Mouse (Mus musculus) limb, embryonic 13.5 days (tissue): ENCODE measurements around the gene Stoml1. TPM values are rescaled to one million over a fixed set of nuclear protein-coding genes. Genes with fewer than 3 reads are reported as not detected.
A peak's percentile ranks its signal among the peaks of the same experiment; 100 is the strongest.

Source experiments
- ATAC-seq: fragments of 200-750 bp; cut with Nextera tagmentation; 2 replicates; pipeline ENCODE4 v1.8.0; 2017; ENCODE audit warnings: low read depth, moderate number of reproducible peaks, moderate TSS enrichment; ENCODE audit not compliant: low FRiP score
- H3K27ac ChIP-seq: fragments of 300-500 bp; sonication (generic); 2 replicates; pipeline ENCODE4 v1.5.1; 2015; ENCODE audit warnings: inconsistent platforms, mild to moderate bottlenecking, moderate library complexity
- H3K27me3 ChIP-seq: fragments of 300-500 bp; sonication (generic); 2 replicates; pipeline ENCODE4 v1.6.1; 2015; ENCODE audit warnings: mild to moderate bottlenecking, inconsistent platforms
- H3K36me3 ChIP-seq: fragments of 300-500 bp; sonication (generic); 2 replicates; pipeline ENCODE4 v1.6.1; 2015; ENCODE audit warnings: inconsistent platforms, mild to moderate bottlenecking, moderate library complexity
- H3K4me1 ChIP-seq: fragments of 300-500 bp; sonication (generic); 2 replicates; pipeline ENCODE4 v1.6.1; 2015; ENCODE audit warnings: inconsistent platforms
- H3K4me2 ChIP-seq: fragments of 300-500 bp; sonication (generic); replicated peaks from 2 replicates; pipeline ENCODE4 v1.6.1; 2015; ENCODE audit warnings: inconsistent platforms, mild to moderate bottlenecking, moderate library complexity
- H3K4me3 ChIP-seq: fragments of 300-500 bp; sonication (generic); 2 replicates; pipeline ENCODE4 v1.5.1; 2015; ENCODE audit warnings: moderate library complexity, mild to moderate bottlenecking, inconsistent platforms
- H3K9ac ChIP-seq: fragments of 300-500 bp; sonication (generic); 2 replicates; pipeline ENCODE4 v1.6.1; 2015; ENCODE audit warnings: mild to moderate bottlenecking, inconsistent platforms
- H3K9me3 ChIP-seq: fragments of 300-500 bp; sonication (generic); 2 replicates; pipeline ENCODE4 v1.6.1; 2016; ENCODE audit warnings: inconsistent platforms
- WGBS: fragments of 180-500 bp; shearing (Covaris S2); methylation state at CpG from one replicate; pipeline ENCODE4 v1.1.7; 2015; 5-methylcytosine and 5-hydroxymethylcytosine counted together
- polyA plus RNA-seq: library from polyadenylated mRNA; unstranded; fragments of >200 nt; fragmentation: Nextera tagmentation; extraction: Ambion mirVana; gene quantifications from 2 replicates; pipeline ENCODE4 v1.2.1, GENCODE M21; 2015

The Stoml1 gene
- polyA plus RNA-seq, 1 experiment from 2014 or later = 44.2 TPM

GRCm38 (mm10) chr9:58276346-58276745, 23.4 kb downstream of the Stoml1 start:
- H3K9ac ChIP-seq = no peak overlapping the region
- H3K4me3 ChIP-seq = no peak overlapping the region
- 66% methylated on average over 5 of the region's 5 CpGs for WGBS

DNA sequence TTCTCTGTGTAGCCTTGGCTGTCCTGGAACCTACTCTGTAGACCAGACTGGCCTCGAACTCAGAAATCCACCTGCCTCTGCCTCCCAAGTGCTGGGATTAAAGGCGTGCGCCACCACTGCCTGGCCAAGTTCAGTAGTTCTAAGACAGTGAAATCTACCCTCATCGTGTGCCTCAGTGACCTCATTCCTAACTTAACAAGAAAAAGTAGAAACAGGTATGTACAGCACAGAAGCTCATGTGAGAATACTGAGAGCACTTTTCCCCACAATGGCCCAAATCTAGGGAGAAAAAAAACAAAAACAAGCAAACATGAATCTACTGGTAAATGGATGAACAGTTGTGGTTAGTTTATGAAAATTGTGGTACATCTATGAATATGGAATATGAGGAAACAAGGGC, 25.3 kb downstream of the Stoml1 start:
- WGBS = 86% methylated on average over 4 of the region's 4 CpGs
- Histone ChIP-seq H3K4me2 (no peak overlapping the region), H3K36me3 (no peaks in the 10 kb centered on the region), H3K4me3 (no peak overlapping the region), H3K27me3 (no peaks in the 10 kb centered on the region), H3K27ac (no peak overlapping the region), H3K4me1 (peaks cover 33% of the 10 kb centered on the region), H3K9me3 (no peaks in the 10 kb centered on the region), H3K9ac (no peak overlapping the region)
- ATAC-seq = no peak

More at GRCm38 (mm10) chr9:58276346-58276745, 23.4 kb downstream of the Stoml1 start:
- no peak overlapping the region for H3K27ac ChIP-seq
- H3K9me3 ChIP-seq = no peaks in the 10 kb centered on the region
- ATAC-seq = no peak
- H3K4me2 ChIP-seq = no peak overlapping the region
- peaks cover 30% of the 10 kb centered on the region for H3K4me1 ChIP-seq
- H3K27me3 ChIP-seq = no peaks in the 10 kb centered on the region
- no peaks in the 10 kb centered on the region for H3K36me3 ChIP-seq

GRCm38 (mm10) chr9:58278821-58279723, 26.1 kb downstream of the Stoml1 start:
- WGBS = 61% methylated on average over 4 of the region's 4 CpGs
- H3K9ac ChIP-seq = no peak overlapping the region
- no peaks in the 10 kb centered on the region for H3K9me3 ChIP-seq
- no peaks in the 10 kb centered on the region for H3K27me3 ChIP-seq
- ATAC-seq = no peak
- no peak overlapping the region for H3K4me2 ChIP-seq
- H3K27ac ChIP-seq = no peak overlapping the region
- H3K4me1 ChIP-seq = peaks cover 36% of the 10 kb centered on the region
- no peaks in the 10 kb centered on the region for H3K36me3 ChIP-seq
- no peak overlapping the region for H3K4me3 ChIP-seq

DNA sequence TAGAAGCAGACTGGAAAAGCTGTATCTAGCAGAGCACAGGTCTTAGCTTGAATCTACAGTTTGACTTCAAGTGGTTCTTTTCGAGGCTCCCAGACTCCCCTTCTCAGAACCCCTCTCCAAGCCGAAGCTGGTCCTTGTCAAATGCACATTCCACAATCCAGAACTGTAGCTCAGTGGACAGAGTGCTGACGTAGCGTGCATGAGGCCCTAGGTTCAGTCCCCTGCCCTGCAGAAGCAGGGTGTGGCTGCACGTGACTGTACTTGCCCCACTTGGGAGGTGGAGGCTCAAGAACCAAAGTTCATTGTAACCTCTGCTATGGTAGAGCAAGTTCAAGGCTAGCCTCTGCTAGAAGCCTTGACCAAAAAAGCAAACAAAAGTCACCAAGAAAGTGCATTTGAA, 26.8 kb downstream of the Stoml1 start:
- no peak for ATAC-seq
- WGBS = 67% methylated on average over 5 of the region's 5 CpGs
- Histone ChIP-seq H3K9me3 (no peaks in the 10 kb centered on the region), H3K4me2 (no peak overlapping the region), H3K4me3 (no peak overlapping the region), H3K9ac (no peak overlapping the region), H3K4me1 (peaks cover 29% of the 10 kb centered on the region), H3K36me3 (no peaks in the 10 kb centered on the region), H3K27ac (no peak overlapping the region), H3K27me3 (no peaks in the 10 kb centered on the region)

DNA sequence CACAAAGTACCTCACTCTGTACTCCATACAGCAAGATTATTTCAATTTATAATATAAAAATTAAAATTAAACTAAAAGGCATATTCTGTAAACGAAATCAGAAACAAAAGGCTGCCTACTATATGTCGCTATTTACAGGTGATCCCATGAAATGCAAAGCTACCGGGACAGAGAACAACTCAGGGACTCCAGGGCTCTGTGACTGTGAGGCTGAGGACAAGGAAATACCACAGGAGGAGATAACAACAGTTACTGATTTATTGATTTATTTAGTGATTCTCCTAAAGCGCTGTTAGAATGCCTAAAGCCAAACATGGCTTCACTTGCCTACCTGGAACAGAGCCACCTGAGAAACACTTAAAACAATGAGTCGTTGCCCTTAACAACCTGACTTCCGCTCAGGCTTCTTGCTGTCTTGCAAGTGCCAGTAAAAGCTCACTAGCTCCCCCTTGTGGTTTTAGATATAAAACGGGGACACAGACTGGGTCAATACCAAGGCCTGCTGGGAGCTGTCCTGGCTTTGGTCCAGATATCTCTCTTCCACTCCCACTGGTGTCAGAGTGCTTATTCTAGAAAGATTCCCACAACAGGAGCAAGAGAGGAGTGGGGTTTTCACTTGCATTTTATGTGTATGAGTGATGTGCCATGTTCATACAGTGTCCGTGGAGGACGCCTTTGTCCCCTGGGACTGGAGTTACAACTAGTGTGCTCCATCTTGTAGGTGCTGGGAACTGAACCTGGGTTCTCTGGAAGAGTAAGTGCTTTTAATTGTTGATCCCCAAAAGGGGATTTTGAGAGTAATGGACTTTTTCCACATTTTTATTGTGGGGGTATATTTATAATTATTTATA, 27.5 kb downstream of the Stoml1 start:
- Histone ChIP-seq H3K4me1 (peaks cover 22% of the 10 kb centered on the region), H3K27me3 (no peaks in the 10 kb centered on the region), H3K4me2 (no peak overlapping the region; the same call in 1 of the 2 replicates), H3K36me3 (no peaks in the 10 kb centered on the region), H3K9me3 (no peaks in the 10 kb centered on the region), H3K27ac (no peak overlapping the region), H3K4me3 (no peak overlapping the region), H3K9ac (no peak overlapping the region)
- ATAC-seq = peak; percentile 30; the same call in 1 of the 2 replicates
- WGBS = 36% methylated on average over 9 of the region's 9 CpGs

GRCm38 (mm10) chr9:58281597-58281996, 28.6 kb downstream of the Stoml1 start:
- Histone ChIP-seq H3K27me3 (no peaks in the 10 kb centered on the region), H3K36me3 (no peaks in the 10 kb centered on the region), H3K4me3 (no peak overlapping the region), H3K27ac (no peak overlapping the region), H3K9ac (no peak overlapping the region), H3K4me1 (0 out of 2 replicates have a peak, but pooled peaks cover 14% of the 10 kb centered on the region), H3K9me3 (no peaks in the 10 kb centered on the region), H3K4me2 (no peak overlapping the region)
- 53% methylated on average over 3 of the region's 3 CpGs for WGBS
- no peak for ATAC-seq

GRCm38 (mm10) chr9:58283431-58283830, 30.5 kb downstream of the Stoml1 start:
- Histone ChIP-seq H3K36me3 (peaks cover 14% of the 10 kb centered on the region), H3K9ac (no peak overlapping the region), H3K27me3 (no peaks in the 10 kb centered on the region), H3K4me2 (no peak overlapping the region), H3K4me1 (0 out of 2 replicates have a peak, but pooled peaks cover 14% of the 10 kb centered on the region), H3K9me3 (no peaks in the 10 kb centered on the region), H3K27ac (peak overlapping the region; percentile 39; the same call in 1 of the 2 replicates), H3K4me3 (no peak overlapping the region)
- ATAC-seq = no peak
- WGBS = 50% methylated on average over 7 of the region's 7 CpGs

DNA sequence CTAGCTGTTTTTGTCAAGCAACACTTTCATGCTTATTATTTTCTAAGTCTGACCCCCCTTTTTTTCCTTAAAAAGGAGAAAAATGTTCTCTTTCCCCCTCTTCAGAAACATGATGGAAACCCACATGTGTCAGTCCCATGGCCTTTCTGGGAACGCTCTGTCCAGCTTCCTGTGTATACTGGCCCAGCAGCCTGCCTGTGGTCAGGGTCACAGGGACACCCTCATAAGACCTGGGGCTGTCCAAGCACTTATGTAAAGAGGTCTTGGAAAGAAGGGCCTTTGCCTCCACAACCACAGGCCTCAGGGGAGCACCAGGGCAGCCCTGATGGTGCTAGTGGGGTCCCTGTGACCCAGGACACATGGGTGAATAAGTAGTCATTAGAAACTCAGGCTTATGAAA, 36.1 kb downstream of the Stoml1 start:
- Histone ChIP-seq H3K36me3 (peaks cover 61% of the 10 kb centered on the region), H3K4me3 (no peak overlapping the region), H3K27ac (no peak overlapping the region), H3K4me2 (no peak overlapping the region), H3K27me3 (no peaks in the 10 kb centered on the region), H3K4me1 (no peaks in the 10 kb centered on the region), H3K9me3 (no peaks in the 10 kb centered on the region), H3K9ac (0 out of 2 replicates have a peak overlapping the region, but pooled peaks have one; percentile 13)
- WGBS = 73% methylated on average over 1 of the region's 1 CpGs
- ATAC-seq = no peak

DNA sequence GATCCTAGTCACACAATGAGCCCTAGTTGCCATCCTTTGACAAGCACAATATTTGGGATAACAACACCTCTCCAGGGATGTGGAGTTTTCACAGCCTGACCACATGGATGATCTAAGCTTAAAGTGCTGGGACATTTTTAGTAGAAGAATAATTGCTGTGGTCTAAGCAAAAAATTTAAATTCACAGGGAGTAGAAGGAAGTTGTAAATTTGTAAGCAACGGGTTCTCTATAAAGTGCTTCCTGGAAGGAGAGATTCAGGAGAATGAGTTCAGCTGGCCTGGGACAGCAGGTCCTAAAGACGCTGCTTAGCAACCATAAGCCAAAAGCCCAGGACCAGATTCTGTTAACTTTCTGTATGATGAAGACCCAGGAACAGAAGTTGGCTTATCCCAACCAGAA, 36.9 kb downstream of the Stoml1 start:
- no peak for ATAC-seq
- no peak overlapping the region for H3K4me3 ChIP-seq
- 46% methylated on average over 2 of the region's 2 CpGs for WGBS

GRCm38 (mm10) chr9:58294527-58294926, 41.6 kb downstream of the Stoml1 start:
- no peak overlapping the region for H3K4me3 ChIP-seq
- no peaks in the 10 kb centered on the region for H3K27me3 ChIP-seq
- ATAC-seq = no peak
- H3K36me3 ChIP-seq = peaks cover 57% of the 10 kb centered on the region
- H3K4me1 ChIP-seq = peaks cover 27% of the 10 kb centered on the region
- 54% methylated on average over 7 of the region's 7 CpGs for WGBS
- no peak overlapping the region for H3K27ac ChIP-seq
- H3K9me3 ChIP-seq = no peaks in the 10 kb centered on the region
- H3K9ac ChIP-seq = no peak overlapping the region
- H3K4me2 ChIP-seq = no peak overlapping the region

More for the DNA sequence above, 36.9 kb downstream of the Stoml1 start:
- Histone ChIP-seq H3K4me2 (no peak overlapping the region), H3K27me3 (no peaks in the 10 kb centered on the region), H3K9ac (no peak overlapping the region), H3K27ac (no peak overlapping the region), H3K9me3 (no peaks in the 10 kb centered on the region), H3K4me1 (no peaks in the 10 kb centered on the region), H3K36me3 (peaks cover 67% of the 10 kb centered on the region)

DNA sequence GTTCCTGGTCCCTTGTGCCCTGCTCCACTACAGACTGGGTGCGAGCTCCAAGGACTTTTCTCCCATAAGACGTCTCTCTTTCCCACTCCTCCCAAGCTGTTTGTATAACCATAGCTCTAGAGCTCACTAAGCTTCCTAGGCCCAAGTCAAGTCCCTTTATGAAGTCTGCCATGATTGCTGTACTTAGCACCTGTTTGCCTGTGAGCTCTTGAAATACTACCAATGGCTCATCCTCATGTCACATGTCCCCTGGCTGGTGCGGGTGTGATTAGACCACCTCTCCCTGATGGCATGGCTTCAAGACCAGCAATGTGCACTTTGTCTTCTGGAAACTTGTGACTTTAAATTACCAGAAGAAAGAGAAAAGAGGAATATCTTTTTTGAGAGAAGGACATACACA, 42.4 kb downstream of the Stoml1 start:
- peaks cover 34% of the 10 kb centered on the region for H3K4me1 ChIP-seq
- H3K9me3 ChIP-seq = no peaks in the 10 kb centered on the region
- no peaks in the 10 kb centered on the region for H3K27me3 ChIP-seq
- H3K9ac ChIP-seq = no peak overlapping the region
- no peak overlapping the region for H3K27ac ChIP-seq
- no peak overlapping the region for H3K4me3 ChIP-seq
- WGBS = 86% methylated on average over 3 of the region's 3 CpGs
- peaks cover 50% of the 10 kb centered on the region for H3K36me3 ChIP-seq
- no peak for ATAC-seq
- H3K4me2 ChIP-seq = no peak overlapping the region
